Mouse (Mus musculus) spleen, embryonic (tissue): ENCODE results near the gene Arhgef1.

Experiments used
- CTCF ChIA-PET: fragments of 350-600 bp; sonication (Branson Sonifier 250); formaldehyde crosslinking; loops from one replicate; lab custom pipeline; 2022; lab: Charles Lee

Arhgef1 gene

GRCm38 (mm10) chr7:24902630-24903443 lies at the start of gene Arhgef1:
Arhgef1 (plus strand) TSS chr7:24902912.
- CTCF ChIA-PET = interaction anchor here (0.6 to 1.8 kb wide), 5 partner anchors 10 to 492 kb away, joined by 3 to 21 read pairs (median 7); no protein-coding TSS in a partner anchor

GRCm38 (mm10) chr7:24853233-24853563 lies 49.5 kb upstream of the Arhgef1 start:
- CTCF ChIA-PET = no interaction called here

- CTCF ChIA-PET = no interaction called here
These were observed 49.0 kb upstream of the Arhgef1 start for GRCm38 (mm10) chr7:24853695-24854094.

GRCm38 (mm10) chr7:24856460-24857120 lies 46.1 kb upstream of the Arhgef1 start:
- CTCF ChIA-PET = interaction anchor here (0.7 kb wide), 1 partner anchor 53 kb away, joined by 4 read pairs; no protein-coding TSS in a partner anchor

- CTCF ChIA-PET = no interaction called here
These were observed 43.5 kb upstream of the Arhgef1 start for GRCm38 (mm10) chr7:24859234-24859633.

- CTCF ChIA-PET = no interaction called here
These were observed 40.8 kb upstream of the Arhgef1 start, which contains the start of gene Gm9844 for GRCm38 (mm10) chr7:24861913-24862312. Gm9844 (plus strand) TSS chr7:24862213.

GRCm38 (mm10) chr7:24862853-24863252 lies 39.9 kb upstream of the Arhgef1 start:
- CTCF ChIA-PET = interaction anchor here (0.7 kb wide), 1 partner anchor 37 kb away, joined by 4 read pairs; no protein-coding TSS in a partner anchor

- CTCF ChIA-PET = no interaction called here
These were observed 38.6 kb upstream of the Arhgef1 start for GRCm38 (mm10) chr7:24864156-24864555.

- CTCF ChIA-PET = no interaction called here
These were observed 33.6 kb upstream of the Arhgef1 start for GRCm38 (mm10) chr7:24869080-24869479.

- CTCF ChIA-PET = no interaction called here
These were observed 33.1 kb upstream of the Arhgef1 start, which contains the start of the genes Lypd4 and Dmrtc2 for GRCm38 (mm10) chr7:24869532-24870165. Lypd4 (minus strand) TSS chr7:24869941. Dmrtc2 (plus strand) TSS chr7:24870057.

- CTCF ChIA-PET = no interaction called here
These were observed 25.1 kb upstream of the Arhgef1 start for GRCm38 (mm10) chr7:24877588-24877987.

GRCm38 (mm10) chr7:24879620-24880019 lies 23.1 kb upstream of the Arhgef1 start:
- CTCF ChIA-PET = no interaction called here

GRCm38 (mm10) chr7:24882416-24883199 lies 20.1 kb upstream of the Arhgef1 start:
- CTCF ChIA-PET = no interaction called here

GRCm38 (mm10) chr7:24883896-24884692 lies 18.6 kb upstream of the Arhgef1 start, which contains the start of gene Rps19:
Rps19 (plus strand) TSS chr7:24884371.
- CTCF ChIA-PET = interaction anchor here (0.8 to 1.0 kb wide), 2 partner anchors 89 to 109 kb away, joined by 4 to 8 read pairs; no protein-coding TSS in a partner anchor

GRCm38 (mm10) chr7:24884693-24885291 lies 17.9 kb upstream of the Arhgef1 start:
- CTCF ChIA-PET = interaction anchor here (1.0 kb wide), 1 partner anchor 89 kb away, joined by 4 read pairs; no protein-coding TSS in a partner anchor

GRCm38 (mm10) chr7:24885468-24886307 lies 17.0 kb upstream of the Arhgef1 start:
- CTCF ChIA-PET = no interaction called here

- CTCF ChIA-PET = interaction anchor here (1.4 kb wide), 1 partner anchor 64 kb away, joined by 5 read pairs; no protein-coding TSS in a partner anchor
These were observed 16.4 kb upstream of the Arhgef1 start for GRCm38 (mm10) chr7:24886308-24886633.

GRCm38 (mm10) chr7:24887096-24887495 lies 15.6 kb upstream of the Arhgef1 start:
- CTCF ChIA-PET = interaction anchor here (1.4 kb wide), 1 partner anchor 63 kb away, joined by 5 read pairs; no protein-coding TSS in a partner anchor
